Mouse (Mus musculus): Measurements from ENCODE around the gene Il1r2. TPM values are rescaled to one million over a fixed set of nuclear protein-coding genes. Genes with fewer than 3 reads are reported as not detected.
A peak's percentile ranks its signal among the peaks of the same experiment; 100 is the strongest.

Il1r2 gene
- polyA plus RNA-seq, 1 experiment = 0.10 TPM

DNA sequence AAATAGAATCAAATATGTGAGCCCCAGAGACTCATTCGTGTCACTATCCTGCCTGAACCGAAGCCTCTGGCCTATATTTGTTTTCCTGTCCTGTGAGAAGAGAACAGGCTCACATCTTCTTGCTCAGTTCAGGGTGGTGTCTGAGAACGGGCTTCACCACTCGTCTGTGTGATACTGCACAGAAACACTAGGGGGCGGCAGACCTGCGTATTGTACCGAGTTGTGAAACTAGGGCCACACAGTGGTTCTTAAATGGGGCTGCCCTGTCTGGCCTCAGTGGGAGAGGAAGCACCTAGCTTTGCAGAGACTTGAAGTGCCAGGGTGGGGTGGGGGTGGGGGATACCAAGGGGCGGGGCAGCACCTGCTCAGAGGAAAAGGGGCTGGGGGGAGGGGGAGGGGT is 42.5 kb downstream of the Il1r2 start:
- Histone ChIP-seq H3ac (ENCODE audit: control insufficient read depth, insufficient read length) (no peak overlapping the region), H3K27me3 (ENCODE audit: control insufficient read depth, insufficient read depth, insufficient read length) (no peaks in the 10 kb centered on the region), H3K79me2 (ENCODE audit: control insufficient read depth, insufficient read depth) (no peaks in the 10 kb centered on the region), H3K4me2 (ENCODE audit: low read depth) (no peak overlapping the region), H3K4me3 (no peak overlapping the region), H3K36me3 (ENCODE audit: control insufficient read depth, insufficient read depth) (no peaks in the 10 kb centered on the region)
- no peak for TF ChIP-seq REST (IDR thresholded peaks at IDR 0.05; ENCODE audit: insufficient read depth, insufficient read length)
- 0 out of 2 replicates have a peak, but pooled peaks have one; percentile 21 for TF ChIP-seq CEBPB (IDR thresholded peaks at IDR 0.05; ENCODE audit: insufficient read depth, poor library complexity, severe bottlenecking)
- no peak for TF ChIP-seq MYOG (IDR thresholded peaks at IDR 0.05; ENCODE audit: control insufficient read depth in 1 of 3, insufficient read depth in 1 of 3, insufficient read length in 2 of 3, low read depth in 2 of 3)
- TF ChIP-seq POLR2A (IDR thresholded peaks at IDR 0.05; ENCODE audit: insufficient read length, low read depth) = no peak

DNA sequence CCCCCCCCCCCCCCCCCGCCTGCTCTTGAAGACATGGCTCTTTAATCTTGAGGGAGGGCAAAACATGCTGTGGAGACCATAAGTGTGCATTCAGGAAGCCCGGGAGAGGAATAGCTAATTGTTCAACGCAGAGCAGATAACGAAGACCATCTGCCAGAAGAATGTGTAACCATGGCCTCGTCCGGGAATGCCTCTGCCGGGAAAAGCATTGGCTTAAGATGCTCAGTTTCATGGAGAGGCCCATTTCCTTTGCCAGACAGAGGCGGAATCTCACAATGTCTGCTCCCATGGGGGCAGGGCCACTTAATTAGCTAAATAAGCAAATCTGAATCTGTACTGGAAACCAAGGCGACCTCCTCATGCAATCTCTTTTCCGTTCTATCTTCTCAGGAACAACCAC is 43.7 kb downstream of the Il1r2 start:
- no peaks in the 10 kb centered on the region for H3K27me3 ChIP-seq (ENCODE audit: control insufficient read depth, insufficient read depth, insufficient read length)
- H3K79me2 ChIP-seq (ENCODE audit: control insufficient read depth, insufficient read depth) = no peaks in the 10 kb centered on the region
- TF ChIP-seq MAX (IDR thresholded peaks at IDR 0.05; ENCODE audit: low read depth) (no peak), SRF (IDR thresholded peaks at IDR 0.05; ENCODE audit: control insufficient read depth, insufficient read length, low read depth) (no peak), USF1 (IDR thresholded peaks at IDR 0.05; ENCODE audit: low read depth) (no peak), CEBPB (IDR thresholded peaks at IDR 0.05; ENCODE audit: insufficient read depth, poor library complexity, severe bottlenecking) (no peak), TCF12 (IDR thresholded peaks at IDR 0.05; ENCODE audit: insufficient read depth, poor library complexity, severe bottlenecking) (no peak), TCF3 (IDR thresholded peaks at IDR 0.05; ENCODE audit: insufficient read length, low read depth) (no peak), POLR2A (IDR thresholded peaks at IDR 0.05; ENCODE audit: insufficient read length, low read depth) (no peak), MYOD1 (IDR thresholded peaks at IDR 0.05; ENCODE audit: control insufficient read depth in 1 of 3, insufficient read length in 2 of 3, low read depth in 2 of 3) (no peak), E2F4 (IDR thresholded peaks at IDR 0.05; ENCODE audit: insufficient read depth) (no peak), REST (IDR thresholded peaks at IDR 0.05; ENCODE audit: insufficient read depth, insufficient read length) (no peak), MYOG (IDR thresholded peaks at IDR 0.05; ENCODE audit: control insufficient read depth in 1 of 3, insufficient read depth in 1 of 3, insufficient read length in 2 of 3, low read depth in 2 of 3) (no peak), POLR2AphosphoS2 (IDR thresholded peaks at IDR 0.05; ENCODE audit: insufficient read length, low read depth) (no peak)
- no peak overlapping the region for H3K4me2 ChIP-seq (ENCODE audit: low read depth)
- H3ac ChIP-seq (ENCODE audit: control insufficient read depth, insufficient read length) = no peak overlapping the region
- H3K4me3 ChIP-seq = no peak overlapping the region
- no peaks in the 10 kb centered on the region for H3K36me3 ChIP-seq (ENCODE audit: control insufficient read depth, insufficient read depth)

DNA sequence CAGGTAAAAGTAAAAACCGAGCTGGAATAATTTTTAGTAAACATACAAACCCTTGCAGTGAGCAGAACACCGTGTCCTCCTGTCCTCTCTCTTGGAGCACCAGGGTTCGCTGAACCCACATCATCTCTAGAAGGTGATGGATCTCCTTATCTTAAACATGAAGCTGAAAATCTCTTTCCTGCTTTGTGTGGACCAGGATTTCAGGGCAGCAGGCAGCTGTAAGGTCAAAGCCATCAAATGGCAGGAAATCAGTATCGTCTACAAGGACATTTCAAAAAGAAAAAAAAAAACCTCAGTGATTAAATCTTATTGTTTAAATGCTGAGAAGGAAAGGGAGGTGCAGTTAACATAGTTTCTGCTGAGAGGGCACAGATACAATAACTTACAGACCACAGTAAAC is 50.4 kb downstream of the Il1r2 start:
- no peaks in the 10 kb centered on the region for H3K79me2 ChIP-seq (ENCODE audit: control insufficient read depth, insufficient read depth)
- no peak overlapping the region for H3ac ChIP-seq (ENCODE audit: control insufficient read depth, insufficient read length)
- H3K36me3 ChIP-seq (ENCODE audit: control insufficient read depth, insufficient read depth) = no peaks in the 10 kb centered on the region
- TF ChIP-seq REST (IDR thresholded peaks at IDR 0.05; ENCODE audit: insufficient read depth, insufficient read length) = no peak
- no peak for TF ChIP-seq MYOG (IDR thresholded peaks at IDR 0.05; ENCODE audit: control insufficient read depth in 1 of 3, insufficient read depth in 1 of 3, insufficient read length in 2 of 3, low read depth in 2 of 3)
- no peak for TF ChIP-seq POLR2A (IDR thresholded peaks at IDR 0.05; ENCODE audit: insufficient read length, low read depth)
- TF ChIP-seq E2F4 (IDR thresholded peaks at IDR 0.05; ENCODE audit: insufficient read depth) = no peak
- no peak for TF ChIP-seq MYOD1 (IDR thresholded peaks at IDR 0.05; ENCODE audit: control insufficient read depth in 1 of 3, insufficient read length in 2 of 3, low read depth in 2 of 3)
- no peak for TF ChIP-seq SRF (IDR thresholded peaks at IDR 0.05; ENCODE audit: control insufficient read depth, insufficient read length, low read depth)
- TF ChIP-seq TCF12 (IDR thresholded peaks at IDR 0.05; ENCODE audit: insufficient read depth, poor library complexity, severe bottlenecking) = no peak
- no peak for TF ChIP-seq POLR2AphosphoS2 (IDR thresholded peaks at IDR 0.05; ENCODE audit: insufficient read length, low read depth)
- TF ChIP-seq USF1 (IDR thresholded peaks at IDR 0.05; ENCODE audit: low read depth) = no peak
- no peak for TF ChIP-seq MAX (IDR thresholded peaks at IDR 0.05; ENCODE audit: low read depth)
- no peak for TF ChIP-seq CEBPB (IDR thresholded peaks at IDR 0.05; ENCODE audit: insufficient read depth, poor library complexity, severe bottlenecking)
- TF ChIP-seq TCF3 (IDR thresholded peaks at IDR 0.05; ENCODE audit: insufficient read length, low read depth) = no peak
- H3K4me2 ChIP-seq (ENCODE audit: low read depth) = no peak overlapping the region
- H3K4me3 ChIP-seq = no peak overlapping the region
- no peaks in the 10 kb centered on the region for H3K27me3 ChIP-seq (ENCODE audit: control insufficient read depth, insufficient read depth, insufficient read length)

DNA sequence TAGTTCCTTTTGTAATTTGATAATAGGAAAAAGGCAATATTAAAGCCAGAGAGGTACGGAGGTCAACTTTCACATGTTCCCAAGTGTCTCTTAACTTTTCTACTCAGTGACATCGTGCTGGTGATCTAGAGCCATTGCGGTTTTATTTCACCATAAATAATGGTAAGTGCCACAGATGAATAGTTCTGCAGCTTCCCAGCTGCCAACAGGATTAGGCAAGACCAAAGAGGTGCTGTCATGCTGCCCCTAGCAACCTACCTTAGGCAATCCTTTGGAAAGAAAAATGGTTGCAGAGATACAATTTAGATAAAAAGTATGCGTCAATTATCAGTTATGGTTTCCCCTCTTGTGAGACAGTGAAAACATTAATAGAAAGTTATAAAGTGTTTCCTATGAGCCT is 54.6 kb downstream of the Il1r2 start:
- Histone ChIP-seq H3K4me3 (no peak overlapping the region), H3ac (ENCODE audit: control insufficient read depth, insufficient read length) (no peak overlapping the region), H3K4me2 (ENCODE audit: low read depth) (no peak overlapping the region), H3K27me3 (ENCODE audit: control insufficient read depth, insufficient read depth, insufficient read length) (no peaks in the 10 kb centered on the region), H3K36me3 (ENCODE audit: control insufficient read depth, insufficient read depth) (no peaks in the 10 kb centered on the region), H3K79me2 (ENCODE audit: control insufficient read depth, insufficient read depth) (no peaks in the 10 kb centered on the region)
- TF ChIP-seq CEBPB (IDR thresholded peaks at IDR 0.05; ENCODE audit: insufficient read depth, poor library complexity, severe bottlenecking) = 0 out of 2 replicates have a peak, but pooled peaks have one; percentile 33
- no peak for TF ChIP-seq REST (IDR thresholded peaks at IDR 0.05; ENCODE audit: insufficient read depth, insufficient read length)

DNA sequence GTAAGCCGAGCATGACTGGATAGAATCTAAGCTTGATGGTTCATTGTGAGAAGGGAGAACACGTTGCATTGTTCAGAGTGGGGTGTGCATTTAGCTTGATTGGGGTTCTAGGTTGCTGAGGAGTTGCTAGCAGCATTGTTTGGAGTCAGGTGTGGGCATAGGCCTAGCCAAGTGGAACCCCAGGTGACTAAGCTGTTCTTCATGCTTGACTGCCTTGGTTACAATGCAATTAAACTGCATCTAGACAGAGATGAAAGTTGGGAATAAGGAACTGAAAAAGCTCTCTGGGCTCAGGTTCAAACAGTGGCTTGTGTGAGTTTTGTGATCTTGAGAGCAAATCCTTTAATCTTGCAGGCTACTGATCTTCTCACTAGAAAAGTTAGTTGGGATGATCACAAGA is 55.4 kb downstream of the Il1r2 start:
- Histone ChIP-seq H3K27me3 (ENCODE audit: control insufficient read depth, insufficient read depth, insufficient read length) (no peaks in the 10 kb centered on the region), H3K4me2 (ENCODE audit: low read depth) (no peak overlapping the region), H3ac (ENCODE audit: control insufficient read depth, insufficient read length) (no peak overlapping the region), H3K79me2 (ENCODE audit: control insufficient read depth, insufficient read depth) (no peaks in the 10 kb centered on the region), H3K36me3 (ENCODE audit: control insufficient read depth, insufficient read depth) (no peaks in the 10 kb centered on the region), H3K4me3 (no peak overlapping the region)
- TF ChIP-seq MYOD1 (IDR thresholded peaks at IDR 0.05; ENCODE audit: control insufficient read depth in 1 of 3, insufficient read length in 2 of 3, low read depth in 2 of 3) = no peak
- no peak for TF ChIP-seq REST (IDR thresholded peaks at IDR 0.05; ENCODE audit: insufficient read depth, insufficient read length)
- TF ChIP-seq MYOG (IDR thresholded peaks at IDR 0.05; ENCODE audit: control insufficient read depth in 1 of 3, insufficient read depth in 1 of 3, insufficient read length in 2 of 3, low read depth in 2 of 3) = no peak
- no peak for TF ChIP-seq TCF3 (IDR thresholded peaks at IDR 0.05; ENCODE audit: insufficient read length, low read depth)
- no peak for TF ChIP-seq TCF12 (IDR thresholded peaks at IDR 0.05; ENCODE audit: insufficient read depth, poor library complexity, severe bottlenecking)
- no peak for TF ChIP-seq POLR2AphosphoS2 (IDR thresholded peaks at IDR 0.05; ENCODE audit: insufficient read length, low read depth)
- TF ChIP-seq POLR2A (IDR thresholded peaks at IDR 0.05; ENCODE audit: insufficient read length, low read depth) = no peak
- no peak for TF ChIP-seq SRF (IDR thresholded peaks at IDR 0.05; ENCODE audit: control insufficient read depth, insufficient read length, low read depth)
- TF ChIP-seq E2F4 (IDR thresholded peaks at IDR 0.05; ENCODE audit: insufficient read depth) = no peak
- no peak for TF ChIP-seq CEBPB (IDR thresholded peaks at IDR 0.05; ENCODE audit: insufficient read depth, poor library complexity, severe bottlenecking)
- TF ChIP-seq USF1 (IDR thresholded peaks at IDR 0.05; ENCODE audit: low read depth) = no peak
- no peak for TF ChIP-seq MAX (IDR thresholded peaks at IDR 0.05; ENCODE audit: low read depth)
